In the genomic region with DNA sequence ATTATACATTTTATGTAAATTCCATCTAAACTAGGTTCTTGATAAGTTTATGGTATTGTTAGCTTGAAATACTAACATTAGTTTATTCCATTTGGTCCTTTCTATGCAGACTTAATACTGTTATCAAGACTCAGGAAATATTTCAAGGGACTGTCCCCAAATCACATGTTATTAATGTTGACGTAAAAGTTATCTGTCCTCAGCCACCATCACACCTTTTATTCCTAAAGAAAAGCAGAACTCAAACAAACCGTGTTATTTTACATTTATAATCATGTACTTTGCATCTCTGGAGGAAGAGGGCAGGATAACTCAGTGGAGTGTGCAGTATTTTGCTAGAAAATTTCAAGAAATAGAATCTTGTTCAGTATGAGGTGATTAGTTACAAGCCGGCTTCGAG, we compare ENCODE assay signal across 33 mouse cellular contexts. TPM values are rescaled to one million over a fixed set of nuclear protein-coding genes. Genes with fewer than 3 reads are reported as not detected.
"Had no signal": no experiment of that assay in that cellular context is flagged by ENCODE, and none has a peak within 500 bp of the region (broad histone marks: within the 10 kb centered on the region; RNA-seq: fewer than 3 reads in every experiment).

No protein-coding gene starts in this region.

- H3K4me1 ChIP-seq: limb, embryonic 10.5 days; limb, embryonic 12.5 days; limb, embryonic 13.5 days; limb, embryonic 15.5 days; liver, embryonic 12.5 days; liver, embryonic 13.5 days; liver, embryonic 15.5 days; lung, embryonic 15.5 days; midbrain, embryonic 10.5 days; midbrain, embryonic 12.5 days; midbrain, embryonic 13.5 days; midbrain, embryonic 15.5 days; neural tube, embryonic 12.5 days had no signal

- H3K4me3 ChIP-seq: limb, embryonic 10.5 days; limb, embryonic 12.5 days; limb, embryonic 13.5 days; limb, embryonic 15.5 days; liver, embryonic 12.5 days; liver, embryonic 13.5 days; liver, embryonic 15.5 days; lung, embryonic 15.5 days; megakaryocyte, embryonic 14.5 days; midbrain, embryonic 10.5 days; midbrain, embryonic 12.5 days; midbrain, embryonic 13.5 days; midbrain, embryonic 15.5 days; myocyte; neural tube, embryonic 12.5 days had no signal

- H3K9ac ChIP-seq: limb, embryonic 12.5 days; limb, embryonic 13.5 days; limb, embryonic 15.5 days; liver, embryonic 12.5 days; liver, embryonic 13.5 days; liver, embryonic 14.5 days; liver, embryonic 15.5 days; liver, postnatal 0 days; lung, embryonic 14.5 days; lung, embryonic 15.5 days; midbrain, embryonic 12.5 days; midbrain, embryonic 13.5 days; midbrain, embryonic 15.5 days; neural tube, embryonic 12.5 days had no signal

- DNase-seq: left cerebral cortex, postnatal 4 days; liver; liver, embryonic 13.5 days; liver, postnatal 0 days; lung, adult 18-20 months; lung, adult 2 months; lung, embryonic 14.5 days; lung, postnatal 10 days; lung, postnatal 14 days; lung, postnatal 36 days; lung, postnatal 4 days; midbrain, embryonic 14.5 days had no signal

- H3K27ac ChIP-seq: limb, embryonic 10.5 days; limb, embryonic 12.5 days; limb, embryonic 13.5 days; limb, embryonic 15.5 days; liver, embryonic 12.5 days; liver, embryonic 13.5 days; liver, embryonic 14.5 days; liver, embryonic 15.5 days; lung, embryonic 15.5 days; macrophage; midbrain, embryonic 10.5 days; midbrain, embryonic 12.5 days; midbrain, embryonic 13.5 days; midbrain, embryonic 15.5 days; neural tube, embryonic 12.5 days had no signal

- H3K9me3 ChIP-seq: limb, embryonic 10.5 days; limb, embryonic 12.5 days; limb, embryonic 13.5 days; limb, embryonic 15.5 days; liver, embryonic 12.5 days; liver, embryonic 13.5 days; liver, embryonic 15.5 days; lung, embryonic 15.5 days; megakaryocyte, embryonic 14.5 days; midbrain, embryonic 10.5 days; midbrain, embryonic 12.5 days; midbrain, embryonic 13.5 days; midbrain, embryonic 15.5 days; neural tube, embryonic 12.5 days had no signal

- H3K27me3 ChIP-seq: limb, embryonic 12.5 days; limb, embryonic 13.5 days; limb, embryonic 15.5 days; liver, embryonic 12.5 days; liver, embryonic 13.5 days; liver, embryonic 15.5 days; lung, embryonic 15.5 days; megakaryocyte, embryonic 14.5 days; midbrain, embryonic 12.5 days; midbrain, embryonic 13.5 days; midbrain, embryonic 15.5 days; neural tube, embryonic 12.5 days had no signal

RNA-seq across cellular contexts. Expression of a gene that starts 12.0 kb away (rescaled TPM):
- total RNA-seq: megakaryocyte progenitor cell, adult 5-6 weeks; megakaryocyte, adult 5-6 weeks; megakaryocyte-erythroid progenitor cell, adult 5-6 weeks had no signal
- polyA plus RNA-seq: limb, embryonic 10.5 days; limb, embryonic 11.5 days; midbrain, embryonic 12.5 days; neural tube, embryonic 11.5 days had no signal
